Mouse (Mus musculus) monocyte, adult 5-6 weeks (primary cell): ENCODE results near the gene Nkap. TPM values are rescaled to one million over a fixed set of nuclear protein-coding genes. Genes with fewer than 3 reads are reported as not detected.
A peak's percentile ranks its signal among the peaks of the same experiment; 100 is the strongest.
"Not testable (repeated sequence)": the region's sequence is repeated elsewhere in the genome, so short reads cannot be mapped to it uniquely, and the experiment has no call there.

ENCODE experiments used
- ATAC-seq: fragments of 153-309, 156-312 bp; replicated peaks from 2 replicates; pipeline ENCODE4 v1.8.0; 2017; ENCODE audit warnings: mild to moderate bottlenecking; ENCODE audit not compliant: low TSS enrichment, insufficient number of reproducible peaks, severe bottlenecking, poor library complexity, low FRiP score
- total RNA-seq: library from RNA; stranded (forward); fragments of 200-1000, 200-491, 200-594 nt; gene quantifications from 3 replicates; pipeline ENCODE4 v1.2.3, GENCODE M21; 2017

Gene Nkap
- total RNA-seq, 1 experiment from 2014 or later = 35.5 TPM

GRCm38 (mm10) chrX:37141732-37142131, 15.1 kb downstream of the Nkap start:
- ATAC-seq = no peak

GRCm38 (mm10) chrX:37144498-37144897, 17.9 kb downstream of the Nkap start:
- ATAC-seq = 0 out of 2 replicates have a peak, but pooled peaks have one; percentile 27

- ATAC-seq = no peak
These were observed 18.4 kb downstream of the Nkap start for GRCm38 (mm10) chrX:37144954-37145353.

GRCm38 (mm10) chrX:37157839-37158238, 31.2 kb downstream of the Nkap start:
- no peak for ATAC-seq

- no peak for ATAC-seq
These were observed 34.6 kb downstream of the Nkap start for GRCm38 (mm10) chrX:37161169-37161568.

- no peak for ATAC-seq
These were observed 36.5 kb downstream of the Nkap start for GRCm38 (mm10) chrX:37163115-37163514.

GRCm38 (mm10) chrX:37167085-37167484, 40.5 kb downstream of the Nkap start:
- ATAC-seq = peak; percentile 68; the same call in 1 of the 2 replicates

GRCm38 (mm10) chrX:37168742-37169141, 42.1 kb downstream of the Nkap start, which contains the start of gene Akap14:
Akap14 (minus strand) TSS chrX:37168842.
- ATAC-seq = no peak

GRCm38 (mm10) chrX:37184401-37184800, 57.8 kb downstream of the Nkap start:
- ATAC-seq = not testable (repeated sequence)

- ATAC-seq = no peak
These were observed 64.1 kb downstream of the Nkap start for GRCm38 (mm10) chrX:37190755-37191104.

GRCm38 (mm10) chrX:37191105-37191743, 64.6 kb downstream of the Nkap start, which contains the start of the genes Ndufa1 and Rnf113a1:
Ndufa1 (minus strand) TSS chrX:37191163.
Rnf113a1 (plus strand) TSS chrX:37191245.
- peak; percentile 92 for ATAC-seq

GRCm38 (mm10) chrX:37191744-37192379, 65.3 kb downstream of the Nkap start:
- no peak for ATAC-seq

- ATAC-seq = no peak
These were observed 72.1 kb downstream of the Nkap start for GRCm38 (mm10) chrX:37198676-37199075.

Other genes with a start within 250 kb of the Nkap start
- gene Nkrf, start 223.9 kb upstream of the Nkap start, total RNA-seq = 2.1 to 7.4 TPM (median 5.8 TPM) in 3 replicates
- 75.3 to 123 TPM (median 87.1 TPM) in 3 replicates for gene Sept6, start 135.0 kb upstream of the Nkap start, total RNA-seq
- not detected in 3 replicates for gene Sowahd, start 78.0 kb upstream of the Nkap start, total RNA-seq
- 1,433 to 1,582 TPM (median 1,501 TPM) in 3 replicates for gene Rpl39, start 41.4 kb upstream of the Nkap start, total RNA-seq
- gene Upf3b, start 16.5 kb upstream of the Nkap start, total RNA-seq = 27.2 to 44.4 TPM (median 41.0 TPM) in 3 replicates
- not detected in 3 replicates for gene Akap14, start 42.0 kb downstream of the Nkap start, total RNA-seq
- gene Ndufa1, start 64.4 kb downstream of the Nkap start, total RNA-seq = 127 to 140 TPM (median 128 TPM) in 3 replicates
- 0.29 to 2.1 TPM (median 2.0 TPM) in 3 replicates for gene Rnf113a1, start 64.5 kb downstream of the Nkap start, total RNA-seq
- not detected in 3 replicates for gene Gm9, start 84.2 kb downstream of the Nkap start, total RNA-seq
- not detected in 3 replicates for gene Rhox1, start 95.5 kb downstream of the Nkap start, total RNA-seq
- not detected in 3 replicates for gene Rhox2a, start 118.2 kb downstream of the Nkap start, total RNA-seq
- not detected in 3 replicates for gene Rhox3a, start 123.1 kb downstream of the Nkap start, total RNA-seq
- not detected in 3 replicates for gene Rhox4a, start 138.5 kb downstream of the Nkap start, total RNA-seq